Mouse (Mus musculus): ENCODE measurements around the gene Junb.
A peak's percentile ranks its signal among the peaks of the same experiment; 100 is the strongest.

Gene Junb

DNA sequence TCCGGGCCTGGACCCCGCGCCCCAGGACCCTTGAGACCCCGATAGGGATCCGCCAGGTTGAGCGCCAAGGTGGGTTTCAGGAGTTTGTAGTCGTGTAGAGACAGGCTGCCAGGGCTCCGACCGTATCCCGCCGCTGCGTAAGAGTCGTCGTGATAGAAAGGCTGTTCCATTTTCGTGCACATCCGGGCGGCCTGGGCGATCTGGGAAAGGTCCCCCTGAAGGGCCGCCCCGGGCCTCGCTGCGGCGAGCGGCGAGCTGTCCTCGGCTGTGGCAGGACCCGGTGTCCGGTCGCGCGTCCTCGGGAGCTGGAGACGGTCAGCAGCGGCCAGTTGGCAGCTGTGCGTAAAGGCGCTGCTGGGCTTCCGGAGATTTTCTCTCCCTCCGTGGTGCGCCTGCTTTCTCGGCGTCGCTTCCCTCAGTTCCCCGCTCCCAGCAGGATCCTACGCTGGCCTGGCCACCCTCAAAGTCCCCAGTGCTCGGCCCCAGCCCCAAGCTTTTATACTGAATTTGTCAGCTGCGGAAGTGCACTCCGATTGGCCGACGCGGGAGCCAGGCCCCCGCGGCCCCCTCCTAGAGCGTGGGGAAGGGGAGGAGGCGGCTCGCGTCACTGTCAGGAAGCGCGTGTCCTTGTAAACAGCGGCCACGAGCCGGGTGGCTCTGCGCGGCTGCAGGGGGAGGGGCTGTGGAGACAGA, at the start of gene Junb:
TSS of gene Junb (minus strand) at position 471 of the 693 bp plus-strand sequence.
- peak; percentile 83 to 86 for DNase-seq

- DNase-seq, result no peak
These were observed 49.4 kb upstream of the Junb start for GRCm38 (mm10) chr8:85027922-85028321.

- DNase-seq, result no peak
These were observed 49.0 kb upstream of the Junb start for GRCm38 (mm10) chr8:85027516-85027855.

- peak; percentile 98 for DNase-seq
These were observed 48.4 kb upstream of the Junb start, which contains the start of gene Trir for GRCm38 (mm10) chr8:85026670-85027515. TSS of gene Trir (plus strand) at chr8:85026823.

DNA sequence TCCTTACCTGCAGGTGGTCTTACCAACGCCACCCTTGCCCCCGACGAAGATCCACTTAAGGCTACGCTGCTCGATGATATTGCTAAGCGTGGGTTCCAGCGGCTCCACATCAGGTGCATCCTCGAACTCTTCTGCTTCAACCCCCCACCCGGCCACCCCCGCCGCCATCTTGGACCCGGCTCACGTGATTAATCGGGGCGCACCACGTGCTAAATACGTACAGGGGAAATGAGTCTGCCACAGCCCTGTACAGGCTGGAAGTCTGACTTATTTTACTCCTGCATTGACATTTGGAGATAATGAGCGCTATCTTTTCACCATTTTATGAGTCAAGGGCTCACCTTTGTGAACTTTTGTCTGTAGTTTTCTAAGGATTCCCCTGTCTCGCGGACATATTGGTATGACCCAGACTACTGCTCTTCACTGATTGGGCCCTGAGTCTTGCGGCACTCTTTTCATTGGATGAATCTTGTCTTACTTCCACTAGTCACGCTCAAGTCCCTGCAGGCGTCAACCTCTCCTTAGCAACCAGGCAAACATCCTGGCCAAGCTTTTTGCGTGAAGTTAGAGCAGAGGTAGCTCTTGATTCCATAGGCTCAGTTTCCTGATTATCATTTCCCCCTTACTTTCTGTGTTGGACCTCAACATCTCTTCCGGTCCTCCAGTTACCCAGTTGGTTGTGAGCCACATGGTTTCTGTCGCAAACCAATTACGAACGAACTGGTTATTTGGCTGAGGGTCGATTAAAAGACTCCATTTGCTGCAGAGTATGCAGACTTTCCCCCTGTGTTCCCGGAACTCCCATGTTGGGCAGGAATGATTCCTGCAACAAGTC, 46.8 kb upstream of the Junb start, which contains the start of gene Asna1:
TSS of gene Asna1 (minus strand) at position 184 of the 835 bp plus-strand sequence.
- peak; percentile 88 to 89 for DNase-seq

DNA sequence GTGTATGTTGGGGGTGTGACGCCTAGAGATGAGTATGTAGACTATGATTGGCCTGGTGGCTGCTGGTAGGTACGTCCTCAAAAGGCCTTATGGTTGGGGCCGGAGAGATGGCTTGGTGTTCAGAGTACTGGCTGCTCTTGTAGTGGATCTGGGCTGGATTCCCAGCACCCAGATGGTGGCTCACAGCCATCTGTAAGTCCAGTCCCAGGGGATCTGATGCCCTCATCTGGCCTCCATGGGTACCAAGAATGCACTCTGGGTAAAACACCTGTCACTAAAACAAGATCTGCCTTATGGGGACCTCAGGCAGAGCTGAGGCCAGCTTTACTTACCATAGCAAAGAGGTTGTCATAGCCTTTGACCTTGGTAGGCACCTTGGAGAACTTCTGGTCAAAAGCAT, 45.3 kb upstream of the Junb start:
- no peak for DNase-seq

DNA sequence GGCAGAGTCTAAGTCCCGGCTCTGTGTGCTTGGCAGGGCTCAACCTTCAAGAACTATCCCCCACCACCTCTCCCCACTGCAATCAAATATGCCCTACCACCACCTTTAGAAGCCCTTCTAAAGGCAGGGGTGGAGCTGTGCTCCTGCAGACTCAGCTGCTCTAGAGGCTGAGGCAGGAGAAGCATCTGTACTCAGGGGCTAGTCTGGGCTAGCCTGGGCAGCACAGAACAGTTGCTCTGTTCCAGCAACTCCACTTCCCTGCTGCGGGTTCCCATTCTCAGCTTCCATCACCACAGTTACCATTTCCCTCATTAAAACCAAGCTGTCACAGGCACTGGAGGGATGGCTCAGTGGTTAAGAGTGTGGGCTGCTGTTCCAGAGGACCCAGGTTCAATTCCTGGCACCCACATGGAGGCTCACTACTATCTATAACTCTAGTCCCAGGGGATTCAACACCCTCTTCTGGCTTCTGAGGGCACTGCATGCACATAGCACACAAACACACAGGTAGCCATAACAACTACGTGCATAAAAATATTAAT, 43.1 kb upstream of the Junb start:
- no peak for DNase-seq

- no peak for DNase-seq
These were observed 38.7 kb upstream of the Junb start for GRCm38 (mm10) chr8:85017209-85017608.

DNA sequence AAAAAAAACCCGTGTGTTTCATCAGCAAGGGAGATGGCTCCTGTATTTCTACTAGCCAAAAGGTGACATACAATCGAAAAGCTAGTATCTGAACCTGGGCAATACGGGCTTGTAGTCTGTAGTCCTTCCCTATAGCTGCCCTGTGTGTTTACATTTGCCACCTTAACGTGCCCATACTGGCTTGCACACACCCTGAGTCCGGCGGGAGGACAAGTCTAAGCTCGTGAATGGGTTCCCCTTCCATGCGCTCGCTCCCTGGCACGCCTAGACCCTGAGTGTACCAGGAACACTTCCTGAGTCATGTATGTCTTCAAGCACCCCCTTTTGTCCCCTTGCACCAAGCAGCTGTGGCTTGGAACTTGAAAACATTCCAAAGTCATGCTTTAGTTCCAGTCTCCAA, 38.2 kb upstream of the Junb start:
- no peak for DNase-seq

GRCm38 (mm10) chr8:85014431-85014830, 35.9 kb upstream of the Junb start, which contains the start of gene Best2:
TSS of gene Best2 (minus strand) at chr8:85014531.
- no peak for DNase-seq

- DNase-seq, result peak; percentile 65 to 78
These were observed 34.8 kb upstream of the Junb start for GRCm38 (mm10) chr8:85013230-85013840.

- DNase-seq, result no peak
These were observed 32.7 kb upstream of the Junb start for GRCm38 (mm10) chr8:85011242-85011641.

DNA sequence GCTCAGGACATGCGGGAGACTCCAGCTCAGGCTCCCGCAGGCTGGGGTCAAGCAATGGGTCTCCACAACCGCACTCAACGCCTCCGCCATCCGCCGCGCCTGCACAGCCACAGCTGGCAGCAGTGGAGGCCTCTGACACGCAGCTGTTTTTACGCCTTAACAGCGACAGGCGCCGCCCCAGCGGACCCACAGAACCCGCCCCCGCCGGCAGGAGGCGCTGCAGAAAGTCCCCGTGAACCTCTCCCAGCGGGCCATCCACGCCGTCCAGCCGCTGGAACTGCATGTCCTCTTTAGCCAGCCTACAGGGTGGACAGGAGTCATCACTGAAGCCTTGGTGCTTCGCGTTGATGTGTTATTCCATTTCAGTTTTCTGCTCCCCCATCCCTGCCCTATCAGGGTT, 29.2 kb upstream of the Junb start:
- DNase-seq, result no peak

GRCm38 (mm10) chr8:84997649-84998295, 19.3 kb upstream of the Junb start:
- DNase-seq, result peak; percentile 96 to 99

GRCm38 (mm10) chr8:84996978-84997377, 18.5 kb upstream of the Junb start:
- no peak for DNase-seq

GRCm38 (mm10) chr8:84995680-84996079, 17.2 kb upstream of the Junb start:
- DNase-seq, result no peak

GRCm38 (mm10) chr8:84994375-84994774, 15.9 kb upstream of the Junb start:
- no peak for DNase-seq

- peak in 1 of 2 experiments; percentile 75 for DNase-seq
These were observed 12.3 kb upstream of the Junb start for GRCm38 (mm10) chr8:84990836-84991235.

DNA sequence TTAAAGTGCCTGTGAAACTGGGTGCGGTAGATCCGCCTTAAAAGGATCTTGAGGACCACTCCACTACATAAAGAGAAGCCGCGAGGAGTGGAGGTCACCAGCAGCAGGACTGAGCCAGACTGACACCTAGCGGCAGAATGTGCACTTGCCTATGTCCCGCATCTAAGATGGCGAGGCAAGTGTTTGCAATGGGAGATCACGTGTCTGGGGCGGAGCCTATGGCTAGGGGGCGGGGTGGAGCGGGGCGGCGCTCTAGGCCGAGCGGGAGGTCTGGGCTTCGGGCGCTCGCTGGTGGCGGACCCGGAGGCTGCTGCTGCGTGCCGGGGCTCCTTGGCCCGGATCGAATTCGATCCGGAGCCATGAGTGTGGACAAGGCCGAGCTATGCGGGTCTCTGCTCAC, 11.8 kb upstream of the Junb start, which contains the start of gene Hook2:
TSS of gene Hook2 (plus strand) at position 255 of the 400 bp plus-strand sequence.
- peak; percentile 98 to 99 for DNase-seq

DNA sequence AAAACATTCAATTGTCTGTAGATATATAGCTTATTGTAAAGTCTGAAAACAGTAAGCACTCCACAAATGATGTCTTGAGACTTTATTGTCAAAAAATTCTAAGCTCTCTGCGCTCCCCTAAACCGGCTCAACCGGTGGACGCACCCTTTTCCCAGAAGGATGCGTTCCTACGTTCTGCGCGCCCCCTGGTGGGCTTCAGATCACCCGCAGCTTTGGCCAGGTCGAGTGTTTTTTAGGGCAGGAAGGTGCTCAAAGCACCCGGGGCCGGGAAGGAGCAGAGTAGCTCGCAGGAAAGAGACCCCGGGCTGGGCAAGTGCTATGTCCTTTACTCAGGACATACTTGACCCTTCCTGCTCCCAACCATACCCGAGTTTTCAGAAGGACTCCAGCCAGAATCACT, 11.3 kb upstream of the Junb start:
- peak; percentile 94 to 95 for DNase-seq

DNA sequence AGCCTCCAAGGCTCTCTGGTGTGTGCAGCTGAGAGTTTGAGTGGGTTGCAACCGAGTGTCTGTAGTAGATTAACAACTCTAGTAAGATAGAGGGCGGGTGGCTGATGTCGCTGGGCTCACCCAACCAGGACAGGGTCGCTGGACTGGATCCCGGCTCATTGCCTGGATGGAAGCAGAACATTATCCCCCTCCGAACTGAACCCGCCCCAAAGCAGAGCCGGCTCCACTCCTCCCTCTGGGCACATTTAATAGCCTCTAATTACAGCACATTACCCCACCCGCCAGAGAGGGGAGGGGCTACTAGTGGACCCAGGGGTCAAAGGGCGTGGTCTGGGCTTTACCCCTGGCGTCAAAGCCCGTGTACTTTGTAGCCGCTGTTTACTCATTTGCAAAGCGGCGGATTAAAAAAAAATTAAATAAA, 10.8 kb upstream of the Junb start:
- peak in 1 of 2 experiments; percentile 52 for DNase-seq

GRCm38 (mm10) chr8:84987903-84988302, 9.4 kb upstream of the Junb start:
- no peak for DNase-seq
